Mouse (Mus musculus) brain, embryonic 14.5 days (tissue): Measurements from ENCODE around the gene Tcea3.

Experiments
- CTCF ChIP-seq: fragments of 200-500 bp; IDR thresholded peaks from 2 replicates; pipeline ENCODE4 v1.5.1; 2012; ENCODE audit warnings: inconsistent platforms, mild to moderate bottlenecking, moderate library complexity, borderline replicate concordance; ENCODE audit not compliant: insufficient read depth, insufficient read length; ENCODE audit errors: extremely low read depth
- POLR2A ChIP-seq: fragments of 200-500 bp; IDR thresholded peaks from 2 replicates; pipeline ENCODE4 v1.6.1; 2012; ENCODE audit warnings: mild to moderate bottlenecking, inconsistent platforms, borderline replicate concordance; ENCODE audit not compliant: poor library complexity, insufficient read depth, insufficient read length, severe bottlenecking; ENCODE audit errors: extremely low read depth

DNA sequence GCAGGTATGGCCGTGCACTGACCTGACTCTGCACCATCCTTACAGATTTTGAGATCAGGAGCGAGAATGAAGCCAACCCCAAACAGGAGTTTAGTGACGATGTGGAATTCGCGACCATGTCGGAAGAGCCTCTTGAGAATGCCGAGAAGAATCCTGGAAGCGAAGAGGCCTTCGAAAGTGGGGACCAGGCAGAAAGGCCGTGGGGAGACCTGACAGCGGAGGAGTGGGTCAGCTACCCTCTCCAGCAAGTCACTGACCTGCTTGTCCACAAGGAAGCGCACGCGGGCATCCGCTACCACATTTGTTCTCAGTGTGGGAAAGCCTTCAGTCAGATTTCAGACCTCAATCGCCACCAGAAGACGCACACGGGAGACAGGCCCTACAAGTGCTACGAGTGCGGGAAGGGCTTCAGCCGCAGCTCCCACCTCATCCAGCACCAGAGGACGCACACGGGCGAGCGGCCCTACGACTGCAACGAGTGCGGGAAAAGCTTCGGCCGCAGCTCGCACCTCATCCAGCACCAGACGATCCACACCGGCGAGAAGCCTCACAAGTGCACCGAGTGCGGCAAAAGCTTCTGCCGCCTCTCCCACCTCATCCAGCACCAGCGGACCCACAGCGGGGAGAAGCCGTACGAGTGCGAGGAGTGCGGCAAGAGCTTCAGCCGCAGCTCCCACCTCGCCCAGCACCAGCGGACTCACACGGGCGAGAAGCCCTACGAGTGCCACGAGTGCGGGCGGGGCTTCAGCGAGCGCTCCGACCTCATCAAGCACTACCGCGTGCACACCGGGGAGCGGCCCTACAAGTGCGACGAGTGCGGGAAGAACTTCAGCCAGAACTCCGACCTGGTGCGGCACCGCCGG lies 42.6 kb downstream of the Tcea3 start:
- TF ChIP-seq CTCF (no peak), POLR2A (no peak)
